Mouse (Mus musculus): Measurements from ENCODE around the gene Capns1. TPM values are rescaled to one million over a fixed set of nuclear protein-coding genes. Genes with fewer than 3 reads are reported as not detected.
A peak's percentile ranks its signal among the peaks of the same experiment; 100 is the strongest.

Gene Capns1
- polyA plus RNA-seq, 1 experiment: 819 TPM

- TF ChIP-seq POLR2A (IDR thresholded peaks at IDR 0.05; ENCODE audit: low read depth, low read length): peak; percentile 51; the same call in 1 of the 2 replicates
- TF ChIP-seq CTCF (IDR thresholded peaks at IDR 0.05; ENCODE audit: extremely low read depth, insufficient read length, insufficient replicate concordance, low read depth, low read length): no peak
- Histone ChIP-seq H3K4me1 (ENCODE audit: control insufficient read depth, insufficient read depth, insufficient read length, low read length) (peaks cover 7% of the 10 kb centered on the region), H3K36me3 (ENCODE audit: control insufficient read depth, insufficient read depth, low read length) (peaks cover 6% of the 10 kb centered on the region), H3K27me3 (ENCODE audit: control insufficient read depth, insufficient read depth, low read length) (no peaks in the 10 kb centered on the region), H3K4me3 (ENCODE audit: low read depth, low read length) (peak within 1 kb of the TSS; percentile 89), H3K27ac (ENCODE audit: insufficient read depth, low read depth, low read length) (peak within 1 kb of the TSS; percentile 86)
- under 1% methylated on average over 67 of the region's 67 CpGs for WGBS
Measured at GRCm38 (mm10) chr7:30231669-30232454, 33.3 kb upstream of the Capns1 start, which contains the start of the genes Polr2i and Tbcb. Gene Polr2i (plus strand): TSS chr7:30231948. Gene Tbcb (minus strand): TSS chr7:30232272.

DNA sequence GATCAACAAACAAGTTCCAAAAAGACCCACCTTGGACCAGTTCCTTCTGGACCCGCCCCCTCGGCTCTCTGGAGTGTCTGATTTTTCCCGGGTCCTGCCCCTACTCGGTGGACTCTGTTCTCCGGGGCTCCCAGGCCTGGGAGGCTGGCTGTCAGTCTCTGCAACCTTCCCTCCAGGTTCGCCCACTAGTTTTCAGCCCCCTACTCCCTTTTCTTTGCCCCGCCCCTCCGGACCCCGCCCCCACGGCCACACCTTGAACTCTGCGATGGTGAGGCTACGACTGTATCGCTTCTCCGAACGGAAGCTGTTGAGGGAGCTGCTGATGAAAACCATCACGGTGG lies 32.7 kb upstream of the Capns1 start:
- Histone ChIP-seq H3K36me3 (ENCODE audit: control insufficient read depth, insufficient read depth, low read length) (peaks cover 10% of the 10 kb centered on the region), H3K4me3 (ENCODE audit: low read depth, low read length) (peak overlapping the region; percentile 89), H3K27me3 (ENCODE audit: control insufficient read depth, insufficient read depth, low read length) (no peaks in the 10 kb centered on the region), H3K27ac (ENCODE audit: insufficient read depth, low read depth, low read length) (no peak overlapping the region), H3K4me1 (ENCODE audit: control insufficient read depth, insufficient read depth, insufficient read length, low read length) (peaks cover 7% of the 10 kb centered on the region)
- 2% methylated on average over 16 of the region's 16 CpGs for WGBS
- TF ChIP-seq CTCF (IDR thresholded peaks at IDR 0.05; ENCODE audit: extremely low read depth, insufficient read length, insufficient replicate concordance, low read depth, low read length) (no peak), POLR2A (IDR thresholded peaks at IDR 0.05; ENCODE audit: low read depth, low read length) (no peak)

DNA sequence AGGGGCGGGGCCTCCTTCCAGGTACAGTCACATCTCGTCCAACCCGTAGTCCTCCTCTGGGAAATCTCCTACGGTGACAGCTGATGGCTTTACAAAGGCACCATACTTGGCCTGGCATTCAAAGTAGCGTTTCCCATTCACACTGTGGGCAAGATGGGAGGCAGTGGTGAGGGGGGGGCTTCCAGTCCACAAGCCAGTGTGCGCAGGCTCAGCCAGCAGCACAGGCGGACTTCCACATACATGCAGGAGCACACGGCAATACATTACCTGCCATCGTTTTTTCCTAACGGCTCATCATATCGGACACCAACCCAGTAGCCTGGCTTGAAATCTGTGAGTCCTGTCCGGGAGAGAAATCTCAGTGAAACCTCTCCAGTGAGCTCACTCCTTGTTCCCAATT lies 25.6 kb upstream of the Capns1 start:
- H3K27ac ChIP-seq (ENCODE audit: insufficient read depth, low read depth, low read length): no peak overlapping the region
- H3K4me3 ChIP-seq (ENCODE audit: low read depth, low read length): no peak overlapping the region
- no peak for TF ChIP-seq CTCF (IDR thresholded peaks at IDR 0.05; ENCODE audit: extremely low read depth, insufficient read length, insufficient replicate concordance, low read depth, low read length)
- TF ChIP-seq POLR2A (IDR thresholded peaks at IDR 0.05; ENCODE audit: low read depth, low read length): no peak
- H3K27me3 ChIP-seq (ENCODE audit: control insufficient read depth, insufficient read depth, low read length): no peaks in the 10 kb centered on the region
- peaks cover 31% of the 10 kb centered on the region for H3K36me3 ChIP-seq (ENCODE audit: control insufficient read depth, insufficient read depth, low read length)
- 95% methylated on average over 12 of the region's 12 CpGs for WGBS
- peaks cover 2% of the 10 kb centered on the region; the same call in 1 of the 2 replicates for H3K4me1 ChIP-seq (ENCODE audit: control insufficient read depth, insufficient read depth, insufficient read length, low read length)

- peaks cover 2% of the 10 kb centered on the region; the same call in 1 of the 2 replicates for H3K4me1 ChIP-seq (ENCODE audit: control insufficient read depth, insufficient read depth, insufficient read length, low read length)
- TF ChIP-seq POLR2A (IDR thresholded peaks at IDR 0.05; ENCODE audit: low read depth, low read length) (no peak), CTCF (IDR thresholded peaks at IDR 0.05; ENCODE audit: extremely low read depth, insufficient read length, insufficient replicate concordance, low read depth, low read length) (no peak)
- 92% methylated on average over 5 of the region's 5 CpGs for WGBS
- H3K36me3 ChIP-seq (ENCODE audit: control insufficient read depth, insufficient read depth, low read length): peaks cover 27% of the 10 kb centered on the region
- no peak overlapping the region for H3K4me3 ChIP-seq (ENCODE audit: low read depth, low read length)
- H3K27ac ChIP-seq (ENCODE audit: insufficient read depth, low read depth, low read length): no peak overlapping the region
- no peaks in the 10 kb centered on the region for H3K27me3 ChIP-seq (ENCODE audit: control insufficient read depth, insufficient read depth, low read length)
Measured at GRCm38 (mm10) chr7:30222205-30222604, 23.6 kb upstream of the Capns1 start.

DNA sequence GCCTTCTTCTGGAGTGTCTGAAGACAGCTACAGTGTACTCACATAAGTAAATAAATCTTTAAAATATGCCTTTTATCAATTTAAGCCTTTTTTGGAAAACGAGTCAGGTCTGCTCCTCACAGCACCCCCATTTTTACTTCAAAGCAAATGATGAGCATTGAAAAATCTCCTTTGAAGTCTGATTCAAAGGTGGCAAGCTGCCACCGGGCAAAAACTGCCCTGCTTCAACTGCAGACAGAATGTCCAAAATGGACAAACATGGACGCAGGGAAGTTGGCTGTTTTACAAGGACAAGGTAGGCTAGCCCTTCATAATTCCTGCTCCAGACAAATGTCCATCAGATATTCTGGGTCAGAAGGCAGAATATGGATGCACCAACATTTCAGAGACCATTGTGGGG lies 22.8 kb upstream of the Capns1 start:
- 80% methylated on average over 3 of the region's 3 CpGs for WGBS
- H3K36me3 ChIP-seq (ENCODE audit: control insufficient read depth, insufficient read depth, low read length): peaks cover 23% of the 10 kb centered on the region
- H3K4me3 ChIP-seq (ENCODE audit: low read depth, low read length): no peak overlapping the region
- no peak overlapping the region for H3K27ac ChIP-seq (ENCODE audit: insufficient read depth, low read depth, low read length)
- H3K27me3 ChIP-seq (ENCODE audit: control insufficient read depth, insufficient read depth, low read length): no peaks in the 10 kb centered on the region
- peaks cover 4% of the 10 kb centered on the region for H3K4me1 ChIP-seq (ENCODE audit: control insufficient read depth, insufficient read depth, insufficient read length, low read length)
- no peak for TF ChIP-seq CTCF (IDR thresholded peaks at IDR 0.05; ENCODE audit: extremely low read depth, insufficient read length, insufficient replicate concordance, low read depth, low read length)
- TF ChIP-seq POLR2A (IDR thresholded peaks at IDR 0.05; ENCODE audit: low read depth, low read length): no peak

- H3K36me3 ChIP-seq (ENCODE audit: control insufficient read depth, insufficient read depth, low read length): peaks cover 13% of the 10 kb centered on the region
- no peak for TF ChIP-seq CTCF (IDR thresholded peaks at IDR 0.05; ENCODE audit: extremely low read depth, insufficient read length, insufficient replicate concordance, low read depth, low read length)
- TF ChIP-seq POLR2A (IDR thresholded peaks at IDR 0.05; ENCODE audit: low read depth, low read length): no peak
- H3K4me3 ChIP-seq (ENCODE audit: low read depth, low read length): peak overlapping the region; percentile 60
- no peaks in the 10 kb centered on the region for H3K27me3 ChIP-seq (ENCODE audit: control insufficient read depth, insufficient read depth, low read length)
- peaks cover 5% of the 10 kb centered on the region for H3K4me1 ChIP-seq (ENCODE audit: control insufficient read depth, insufficient read depth, insufficient read length, low read length)
- WGBS: 5% methylated on average over 11 of the region's 11 CpGs
- peak overlapping the region; percentile 58 for H3K27ac ChIP-seq (ENCODE audit: insufficient read depth, low read depth, low read length)
Measured at GRCm38 (mm10) chr7:30220008-30220356, 21.4 kb upstream of the Capns1 start.

GRCm38 (mm10) chr7:30219293-30220007 lies 20.8 kb upstream of the Capns1 start:
- Histone ChIP-seq H3K4me3 (ENCODE audit: low read depth, low read length) (peak overlapping the region; percentile 60), H3K27ac (ENCODE audit: insufficient read depth, low read depth, low read length) (peak overlapping the region; percentile 58), H3K4me1 (ENCODE audit: control insufficient read depth, insufficient read depth, insufficient read length, low read length) (peaks cover 5% of the 10 kb centered on the region), H3K27me3 (ENCODE audit: control insufficient read depth, insufficient read depth, low read length) (no peaks in the 10 kb centered on the region), H3K36me3 (ENCODE audit: control insufficient read depth, insufficient read depth, low read length) (peaks cover 10% of the 10 kb centered on the region)
- WGBS: 2% methylated on average over 16 of the region's 16 CpGs
- TF ChIP-seq CTCF (IDR thresholded peaks at IDR 0.05; ENCODE audit: extremely low read depth, insufficient read length, insufficient replicate concordance, low read depth, low read length) (no peak), POLR2A (IDR thresholded peaks at IDR 0.05; ENCODE audit: low read depth, low read length) (0 out of 2 replicates have a peak, but pooled peaks have one; percentile 21)
